Mouse (Mus musculus): ENCODE data around the gene Pon2. TPM values are rescaled to one million over a fixed set of nuclear protein-coding genes. Genes with fewer than 3 reads are reported as not detected.

Pon2 gene
- polyA plus RNA-seq, 2 experiments, result 20.5 to 27.0 TPM

DNA sequence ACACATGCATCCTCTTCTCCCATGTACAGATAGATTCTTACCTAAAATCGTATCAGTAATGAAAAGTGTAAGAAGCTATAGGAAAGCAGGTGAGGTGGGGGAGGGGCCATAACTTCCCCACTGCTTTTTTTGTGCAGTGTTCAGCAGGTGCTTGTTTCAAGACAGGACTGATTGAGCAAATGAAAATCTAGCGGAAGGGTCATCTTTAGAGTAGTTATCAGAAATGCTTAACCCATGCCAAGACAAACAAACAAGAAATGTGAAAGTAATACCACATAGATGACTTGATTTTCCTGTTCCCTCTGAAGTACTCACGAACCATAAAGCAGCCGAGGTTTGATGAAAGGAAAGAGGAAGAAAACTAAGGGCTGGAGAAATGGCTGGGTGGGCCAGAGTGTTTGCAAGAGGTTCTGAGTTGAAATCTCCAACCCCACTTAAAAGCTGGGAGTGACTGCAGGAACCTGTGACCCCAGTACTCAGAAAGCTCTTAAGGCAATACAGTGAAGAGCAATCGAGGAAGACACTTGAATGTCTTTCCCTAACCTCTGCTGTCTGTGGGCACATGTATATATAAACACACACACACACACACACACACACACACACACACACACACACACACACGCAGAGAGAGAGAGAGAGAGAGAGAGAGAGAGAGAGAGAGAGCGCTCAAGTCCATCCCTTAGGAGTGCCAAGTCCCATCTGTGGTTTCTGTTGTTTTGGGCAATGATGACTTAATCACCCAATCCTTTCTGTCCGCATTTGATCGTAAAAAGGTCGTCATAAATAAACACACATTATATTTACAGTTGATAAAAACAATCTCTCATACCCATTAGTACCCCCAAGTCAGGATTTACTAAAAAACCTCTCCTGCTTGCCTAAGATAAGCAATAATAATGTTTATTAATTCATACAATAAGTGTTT is 35.7 kb downstream of the Pon2 start:
- DNase-seq (ENCODE audit: low spot score) (no peak), ATAC-seq (ENCODE audit: low FRiP score, low read depth) (no peak)
- Histone ChIP-seq H3K4me1 (ENCODE audit: control insufficient read depth, insufficient read depth, low read length) (no peaks in the 10 kb centered on the region), H3K9ac (ENCODE audit: low read depth, low read length, severe bottlenecking) (no peak overlapping the region), H3K27me3 (ENCODE audit: control insufficient read depth, insufficient read depth, low read length) (no peaks in the 10 kb centered on the region), H3K4me3 (replicated peaks; ENCODE audit: low read length) (no peak overlapping the region), H3K4me2 (replicated peaks; ENCODE audit: low read depth, low read length, severe bottlenecking) (no peak overlapping the region), H3K27ac (replicated peaks; ENCODE audit: low read depth, low read length) (no peak overlapping the region), H3K36me3 (ENCODE audit: control insufficient read depth, insufficient read depth, low read length) (no peaks in the 10 kb centered on the region), H3K9me3 (ENCODE audit: control insufficient read depth, low read length) (no peaks in the 10 kb centered on the region)
- TF ChIP-seq POLR2A (IDR thresholded peaks at IDR 0.05; ENCODE audit: borderline replicate concordance, extremely low read depth, insufficient read depth, insufficient read length), result no peak
- 81% methylated on average over 9 of the region's 10 CpGs for WGBS

DNA sequence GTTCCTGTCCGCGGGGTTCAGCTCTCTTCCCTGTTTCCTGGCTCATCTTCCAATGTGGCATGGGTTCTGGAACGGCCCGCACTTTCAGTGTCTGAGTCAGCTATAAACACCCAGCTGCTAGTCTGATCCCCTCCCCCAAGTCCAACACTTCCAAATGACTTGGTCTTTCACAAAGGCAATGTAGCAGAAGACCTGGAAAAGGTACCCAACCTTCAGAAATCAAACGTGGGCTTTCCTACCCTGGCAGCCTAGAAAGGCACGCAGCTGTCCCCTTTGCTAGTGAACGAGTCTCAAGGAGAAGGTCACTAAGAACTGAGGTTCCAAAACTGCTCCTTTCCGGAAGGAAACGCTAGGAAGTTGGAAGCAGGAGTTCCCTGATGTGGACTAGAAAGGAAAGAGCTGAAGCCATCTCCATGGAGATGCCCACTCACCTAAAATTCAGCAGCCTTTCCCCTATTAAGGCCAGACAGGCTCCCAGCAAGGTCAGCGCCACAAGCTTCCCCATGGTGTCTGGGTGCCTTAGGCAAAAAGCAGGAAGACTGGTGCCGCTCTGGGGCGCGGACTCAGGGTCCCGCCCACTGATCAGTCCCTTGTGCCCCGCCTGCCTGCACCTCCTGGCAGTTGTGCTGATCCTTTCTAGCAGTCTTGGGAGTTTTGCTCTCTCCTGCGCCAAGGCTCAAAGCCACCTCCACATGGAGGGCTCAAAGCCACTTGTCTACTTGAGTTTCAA is 42.4 kb downstream of the Pon2 start, which contains the start of gene Pon3:
Gene Pon3 (minus strand): TSS at position 565 of the 730 bp plus-strand sequence.
- no peaks in the 10 kb centered on the region for H3K9me3 ChIP-seq (ENCODE audit: control insufficient read depth, low read length)
- peak within 1 kb of the TSS; percentile 52 for H3K4me2 ChIP-seq (replicated peaks; ENCODE audit: low read depth, low read length, severe bottlenecking)
- H3K4me1 ChIP-seq (ENCODE audit: control insufficient read depth, insufficient read depth, low read length), result peaks cover 8% of the 10 kb centered on the region
- no peaks in the 10 kb centered on the region for H3K36me3 ChIP-seq (ENCODE audit: control insufficient read depth, insufficient read depth, low read length)
- H3K9ac ChIP-seq (ENCODE audit: low read depth, low read length, severe bottlenecking), result peak within 1 kb of the TSS; percentile 37
- ATAC-seq (ENCODE audit: low FRiP score, low read depth) (peak; percentile 53; the same call in 1 of the 2 replicates), DNase-seq (ENCODE audit: low spot score) (peak; percentile 28)
- 4% methylated on average over 16 of the region's 16 CpGs for WGBS
- TF ChIP-seq POLR2A (IDR thresholded peaks at IDR 0.05; ENCODE audit: borderline replicate concordance, extremely low read depth, insufficient read depth, insufficient read length), result no peak
- peak within 1 kb of the TSS; percentile 37 for H3K4me3 ChIP-seq (replicated peaks; ENCODE audit: low read length)
- H3K27ac ChIP-seq (replicated peaks; ENCODE audit: low read depth, low read length), result no peak within 1 kb of the TSS; the same call in 1 of the 2 replicates
- no peaks in the 10 kb centered on the region for H3K27me3 ChIP-seq (ENCODE audit: control insufficient read depth, insufficient read depth, low read length)

DNA sequence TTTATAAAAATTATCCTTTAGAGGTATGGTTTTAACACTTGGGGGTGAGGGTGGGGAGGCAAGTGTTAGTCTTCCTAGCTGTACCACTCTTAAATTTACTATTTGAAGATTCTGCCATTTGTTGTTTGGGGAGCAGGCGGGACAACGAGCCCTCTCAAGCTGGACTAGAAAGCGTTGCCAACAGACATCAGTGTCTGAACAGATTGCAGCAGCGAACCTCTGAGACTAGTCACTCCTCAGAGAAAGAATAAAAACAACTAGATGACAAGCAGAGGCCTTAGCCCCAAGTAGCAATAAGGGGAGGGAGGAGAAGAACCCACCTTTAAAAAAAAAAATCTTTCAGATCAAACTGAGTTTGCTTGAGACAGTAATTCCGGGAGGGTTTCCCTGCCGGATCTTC is 43.0 kb downstream of the Pon2 start:
- no peak for TF ChIP-seq POLR2A (IDR thresholded peaks at IDR 0.05; ENCODE audit: borderline replicate concordance, extremely low read depth, insufficient read depth, insufficient read length)
- no peaks in the 10 kb centered on the region for H3K36me3 ChIP-seq (ENCODE audit: control insufficient read depth, insufficient read depth, low read length)
- H3K27ac ChIP-seq (replicated peaks; ENCODE audit: low read depth, low read length), result no peak overlapping the region
- H3K4me2 ChIP-seq (replicated peaks; ENCODE audit: low read depth, low read length, severe bottlenecking), result peak overlapping the region; percentile 52
- no peak for DNase-seq (ENCODE audit: low spot score)
- ATAC-seq (ENCODE audit: low FRiP score, low read depth), result no peak
- WGBS, result 50% methylated on average over 6 of the region's 6 CpGs
- H3K9me3 ChIP-seq (ENCODE audit: control insufficient read depth, low read length), result no peaks in the 10 kb centered on the region
- H3K4me3 ChIP-seq (replicated peaks; ENCODE audit: low read length), result peak overlapping the region; percentile 37
- no peak overlapping the region for H3K9ac ChIP-seq (ENCODE audit: low read depth, low read length, severe bottlenecking)
- H3K4me1 ChIP-seq (ENCODE audit: control insufficient read depth, insufficient read depth, low read length), result peaks cover 8% of the 10 kb centered on the region
- H3K27me3 ChIP-seq (ENCODE audit: control insufficient read depth, insufficient read depth, low read length), result no peaks in the 10 kb centered on the region

- no peak for DNase-seq (ENCODE audit: low spot score)
- WGBS, result 81% methylated on average over 2 of the region's 2 CpGs
- H3K4me2 ChIP-seq (replicated peaks; ENCODE audit: low read depth, low read length, severe bottlenecking), result no peak overlapping the region
Measured at GRCm38 (mm10) chr6:5254869-5255268, 43.4 kb downstream of the Pon2 start.

DNA sequence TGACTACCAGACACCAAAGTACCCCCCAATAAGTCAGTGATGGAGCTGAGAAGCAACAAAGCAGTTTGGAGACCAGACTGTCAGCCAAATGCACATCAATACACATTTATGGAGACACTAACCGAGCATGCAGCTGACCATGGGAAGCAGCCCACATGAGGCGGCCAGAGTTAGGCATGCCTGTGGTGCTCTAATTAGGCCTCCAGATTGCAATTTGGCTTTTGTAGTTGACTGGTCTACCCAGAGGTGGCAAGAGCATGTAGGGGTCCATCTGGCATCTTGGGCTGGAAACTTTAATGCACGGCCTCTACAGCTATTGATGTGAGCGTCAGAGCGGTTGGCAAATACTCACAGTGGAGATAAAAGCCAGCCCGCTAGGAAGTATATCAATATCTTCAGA is 52.3 kb downstream of the Pon2 start:
- no peak overlapping the region for H3K27ac ChIP-seq (replicated peaks; ENCODE audit: low read depth, low read length)
- no peak for TF ChIP-seq POLR2A (IDR thresholded peaks at IDR 0.05; ENCODE audit: borderline replicate concordance, extremely low read depth, insufficient read depth, insufficient read length)
- no peak overlapping the region for H3K9ac ChIP-seq (ENCODE audit: low read depth, low read length, severe bottlenecking)
- H3K4me3 ChIP-seq (replicated peaks; ENCODE audit: low read length), result no peak overlapping the region
- no peaks in the 10 kb centered on the region for H3K9me3 ChIP-seq (ENCODE audit: control insufficient read depth, low read length)
- H3K4me2 ChIP-seq (replicated peaks; ENCODE audit: low read depth, low read length, severe bottlenecking), result no peak overlapping the region
- H3K36me3 ChIP-seq (ENCODE audit: control insufficient read depth, insufficient read depth, low read length), result no peaks in the 10 kb centered on the region
- no peaks in the 10 kb centered on the region for H3K27me3 ChIP-seq (ENCODE audit: control insufficient read depth, insufficient read depth, low read length)
- DNase-seq (ENCODE audit: low spot score) (no peak), ATAC-seq (ENCODE audit: low FRiP score, low read depth) (no peak)
- 79% methylated on average over 6 of the region's 6 CpGs for WGBS
- no peaks in the 10 kb centered on the region for H3K4me1 ChIP-seq (ENCODE audit: control insufficient read depth, insufficient read depth, low read length)

More at GRCm38 (mm10) chr6:5254869-5255268, 43.4 kb downstream of the Pon2 start:
- H3K27me3 ChIP-seq (ENCODE audit: control insufficient read depth, insufficient read depth, low read length), result no peaks in the 10 kb centered on the region
- H3K27ac ChIP-seq (replicated peaks; ENCODE audit: low read depth, low read length), result no peak overlapping the region
- ATAC-seq (ENCODE audit: low FRiP score, low read depth), result no peak
- TF ChIP-seq POLR2A (IDR thresholded peaks at IDR 0.05; ENCODE audit: borderline replicate concordance, extremely low read depth, insufficient read depth, insufficient read length), result no peak
- H3K4me3 ChIP-seq (replicated peaks; ENCODE audit: low read length), result no peak overlapping the region
- H3K4me1 ChIP-seq (ENCODE audit: control insufficient read depth, insufficient read depth, low read length), result peaks cover 8% of the 10 kb centered on the region
- no peak overlapping the region for H3K9ac ChIP-seq (ENCODE audit: low read depth, low read length, severe bottlenecking)
- no peaks in the 10 kb centered on the region for H3K36me3 ChIP-seq (ENCODE audit: control insufficient read depth, insufficient read depth, low read length)
- no peaks in the 10 kb centered on the region for H3K9me3 ChIP-seq (ENCODE audit: control insufficient read depth, low read length)
